Mouse (Mus musculus): ENCODE measurements around the gene Tmem131. TPM values are rescaled to one million over a fixed set of nuclear protein-coding genes. Genes with fewer than 3 reads are reported as not detected.
A peak's percentile ranks its signal among the peaks of the same experiment; 100 is the strongest.
"Not testable (repeated sequence)": the region's sequence is repeated elsewhere in the genome, so short reads cannot be mapped to it uniquely, and the experiment has no call there.

Gene Tmem131
- total RNA-seq, 1 experiment from 2014 or later: 48.1 TPM

DNA sequence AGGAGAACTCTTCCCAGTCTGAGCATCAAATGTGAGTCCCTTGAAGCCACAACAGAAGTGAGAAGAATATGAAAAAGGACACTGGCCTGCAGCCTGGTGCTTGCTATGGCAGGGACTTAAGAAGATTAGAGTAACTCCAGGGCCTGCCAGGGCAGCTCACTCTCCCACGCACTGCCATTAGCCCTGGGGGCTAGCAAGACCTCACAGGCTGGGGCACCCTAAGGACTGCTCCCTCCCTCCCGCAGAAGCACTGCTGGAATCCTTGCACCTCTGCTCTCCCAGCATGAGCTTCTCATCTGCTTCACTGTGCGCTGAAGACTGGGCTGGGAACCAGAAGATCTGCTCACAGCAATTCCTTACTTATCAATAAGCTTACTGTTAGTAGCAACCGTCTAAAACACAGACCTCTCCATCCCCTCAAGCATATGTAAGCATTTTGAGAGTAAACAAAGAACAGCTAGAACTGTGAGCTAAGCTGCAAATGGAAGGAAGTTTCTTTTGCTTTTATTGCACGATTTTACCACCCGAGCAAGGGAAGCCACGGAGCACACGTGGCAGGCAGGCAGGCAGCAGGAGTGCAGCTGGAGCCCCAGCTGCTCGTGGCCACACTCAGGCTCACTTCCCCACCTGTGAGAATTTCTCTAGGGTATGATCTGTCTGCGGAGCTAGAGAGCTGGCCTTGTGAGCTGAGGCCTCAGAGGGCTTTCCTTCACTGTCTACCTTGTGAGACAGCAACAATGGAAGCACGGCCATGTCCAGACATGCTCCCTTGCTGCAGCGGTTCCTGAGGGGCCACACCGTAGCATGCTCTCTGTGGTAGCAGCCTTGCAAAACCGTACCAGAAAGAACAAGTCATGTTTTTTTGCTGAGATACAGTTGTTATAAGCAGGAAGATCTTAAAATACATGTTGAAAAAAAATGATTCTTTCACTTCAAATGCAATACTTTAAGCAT, 112.3 kb downstream of the Tmem131 start:
- no peak for DNase-seq

DNA sequence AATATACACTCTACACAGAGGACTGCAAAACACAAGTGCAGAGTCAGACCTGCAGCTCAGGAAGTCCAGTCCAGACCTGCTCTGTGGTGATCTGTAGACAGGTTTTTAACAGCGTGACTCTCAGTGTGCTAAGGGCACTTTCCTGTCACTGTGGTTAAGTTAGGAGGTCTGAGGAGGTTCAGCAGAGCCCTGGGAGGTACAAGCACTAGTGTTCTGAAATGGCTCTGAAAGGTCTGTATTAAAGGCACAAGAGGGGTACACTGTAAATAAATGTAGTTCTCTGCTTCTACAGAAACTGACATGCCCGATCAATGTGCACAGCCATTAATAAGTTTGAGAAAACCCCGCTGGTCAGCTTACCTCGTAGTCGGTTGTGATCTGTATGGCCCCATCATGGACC, 119.1 kb downstream of the Tmem131 start:
- DNase-seq: no peak

DNA sequence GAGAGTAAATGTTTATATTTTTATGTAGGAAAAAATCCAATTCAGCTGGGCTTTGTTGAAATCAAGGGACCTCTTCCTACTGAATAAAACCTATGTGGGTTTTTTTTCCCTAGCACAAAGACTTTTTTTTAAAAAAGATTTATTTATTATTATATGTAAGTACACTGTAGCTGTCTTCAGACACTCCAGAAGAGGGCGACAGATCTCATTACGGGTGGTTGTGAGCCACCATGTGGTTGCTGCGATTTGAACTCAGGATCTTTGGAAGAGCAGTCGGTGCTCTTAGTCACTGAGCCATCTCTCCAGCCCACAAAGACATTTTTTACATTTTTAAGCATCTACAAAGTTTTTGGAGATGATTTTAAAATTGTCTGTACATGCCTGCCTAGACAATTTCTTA, 121.5 kb downstream of the Tmem131 start:
- not testable (repeated sequence) for DNase-seq

DNA sequence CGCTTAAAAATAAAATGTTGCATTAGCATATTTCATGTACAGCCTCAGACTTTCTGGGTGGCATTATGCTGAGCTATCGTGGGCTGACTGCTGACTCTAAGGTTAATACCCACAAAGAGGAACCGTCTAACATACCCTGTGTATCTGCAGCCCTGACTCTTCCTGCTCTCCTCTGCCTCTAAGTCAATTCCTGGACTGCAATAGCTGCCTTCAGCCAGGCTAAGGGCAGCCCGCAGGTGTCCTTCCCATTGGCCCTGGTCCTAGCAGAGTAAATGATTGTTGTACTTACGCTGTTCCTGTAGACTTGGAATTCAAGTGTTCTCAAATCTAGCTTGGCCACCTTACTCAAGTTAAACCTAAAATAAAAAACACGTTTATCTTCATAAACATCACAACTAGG, 128.3 kb downstream of the Tmem131 start:
- no peak for DNase-seq

DNA sequence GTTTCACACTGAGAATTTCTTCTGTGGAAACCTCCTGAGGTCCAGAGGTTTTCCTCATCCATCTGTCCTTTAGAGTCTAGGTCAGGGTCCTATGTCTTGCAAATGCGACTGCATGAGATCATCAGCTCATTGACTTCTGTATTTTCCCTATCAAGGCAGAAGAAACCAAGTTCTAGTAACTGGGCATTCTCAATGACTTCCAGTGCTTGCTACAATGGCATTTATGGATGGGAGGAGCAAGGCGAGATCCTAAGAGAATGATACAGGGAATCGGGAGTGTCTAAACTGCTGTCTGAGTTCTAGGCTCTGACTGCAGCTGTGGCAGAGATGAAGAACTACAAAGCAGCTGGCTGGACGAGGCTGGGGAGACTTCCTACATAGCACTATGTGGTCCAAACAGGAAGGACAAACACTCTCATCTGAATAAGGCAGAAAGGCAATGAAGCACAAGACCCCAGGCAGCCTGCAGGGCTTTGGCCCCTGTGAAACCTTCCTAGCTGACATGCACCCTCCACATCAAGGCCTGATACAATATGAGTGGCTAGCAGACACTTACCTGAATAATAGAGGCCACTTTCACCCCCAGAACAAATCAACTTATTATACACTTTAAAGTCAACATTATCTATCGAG, 129.1 kb downstream of the Tmem131 start:
- DNase-seq: no peak

DNA sequence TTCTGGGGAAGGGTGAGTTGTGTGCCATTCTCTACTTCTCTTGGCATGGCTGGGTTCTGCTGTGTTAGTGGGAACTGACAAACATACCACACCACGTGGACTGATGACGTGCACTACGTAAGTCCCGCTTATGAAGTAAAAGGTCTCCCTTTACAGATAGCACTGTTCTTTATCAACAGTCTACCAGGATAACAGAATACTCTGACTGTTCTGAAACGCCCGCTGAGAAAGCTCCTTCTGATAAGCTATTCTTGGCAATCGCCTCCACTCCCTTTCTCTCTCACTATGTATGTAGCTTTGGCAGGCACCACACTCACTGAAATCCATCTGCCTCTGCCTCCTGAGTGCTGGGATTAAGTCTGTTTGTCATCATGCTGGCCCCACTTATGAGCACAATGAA, 130.1 kb downstream of the Tmem131 start:
- no peak for DNase-seq

DNA sequence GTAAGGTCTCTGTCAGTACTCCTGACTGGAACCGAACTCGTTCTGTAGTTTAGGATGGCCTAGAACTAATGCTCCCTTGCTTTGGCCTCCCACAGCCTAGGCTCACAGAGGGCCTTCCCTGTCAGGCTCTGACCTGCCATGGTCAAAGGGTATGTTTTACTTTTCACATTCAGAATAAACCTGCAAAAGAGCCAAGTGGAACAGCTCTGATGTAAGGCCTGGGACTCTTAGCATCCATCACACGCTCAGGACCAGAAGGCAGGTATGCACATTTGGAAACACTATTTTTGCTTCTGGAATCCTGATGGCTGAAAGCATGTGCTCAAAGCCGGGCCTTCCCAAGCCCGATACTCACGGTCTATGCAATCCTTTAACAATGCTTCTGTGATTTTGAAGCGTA, 131.7 kb downstream of the Tmem131 start:
- DNase-seq: no peak

DNA sequence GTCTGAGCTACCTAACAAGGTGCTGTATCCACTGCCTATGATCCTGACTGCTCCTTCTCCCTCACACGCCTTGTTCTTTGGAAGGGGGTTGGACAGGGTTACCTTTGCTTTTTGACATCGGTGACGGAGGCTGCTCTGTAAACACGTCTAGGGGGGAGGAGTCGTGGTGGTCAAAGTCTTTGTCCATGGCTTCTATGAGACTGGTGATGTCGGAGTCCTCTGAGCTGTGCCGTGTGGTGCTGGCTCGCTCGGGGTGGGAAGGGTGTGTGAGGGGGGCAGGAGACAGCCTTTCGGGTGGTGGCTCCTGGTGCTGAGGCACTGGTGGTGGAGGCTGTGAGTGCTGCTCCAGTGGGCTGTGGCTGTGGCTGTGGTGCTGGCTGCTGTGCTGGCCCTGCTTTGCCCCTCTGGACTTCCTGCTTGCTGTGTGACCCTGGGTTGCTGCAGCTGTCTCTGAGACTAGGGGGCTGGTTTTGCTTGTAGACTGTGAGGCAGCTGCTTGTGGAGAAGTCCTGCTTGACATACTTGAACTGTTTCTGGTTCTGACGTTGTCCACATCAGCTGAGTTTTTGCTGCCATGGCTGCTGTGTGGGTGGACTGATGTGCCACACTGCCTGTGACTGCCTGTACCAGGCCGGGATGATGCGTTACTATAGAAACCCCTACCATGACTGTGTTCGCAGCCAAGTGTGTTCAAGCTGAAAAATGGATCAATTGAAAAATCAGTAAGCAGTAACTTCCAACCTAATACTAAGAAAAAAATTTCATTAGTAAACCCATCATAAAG, 135.5 kb downstream of the Tmem131 start:
- no peak for DNase-seq

DNA sequence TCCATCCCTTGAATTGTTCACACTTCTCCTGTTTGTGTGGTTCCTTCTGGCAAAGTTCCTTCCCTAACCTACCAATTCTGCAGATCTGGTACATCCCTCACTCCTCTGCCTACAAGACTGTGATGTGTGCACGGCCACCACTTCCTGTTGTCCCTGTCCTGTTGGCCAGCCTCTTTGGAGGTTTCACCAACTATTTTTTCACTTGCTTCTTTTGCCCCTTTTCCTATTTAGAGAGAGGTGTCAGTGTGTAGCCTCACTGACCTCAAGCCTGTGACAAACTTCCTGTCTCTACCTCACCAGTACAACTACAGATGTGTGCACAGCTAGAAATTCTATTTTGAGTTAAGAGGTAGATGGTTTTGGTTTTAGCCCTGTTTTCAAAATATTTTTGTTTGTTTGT, 136.4 kb downstream of the Tmem131 start:
- no peak for DNase-seq

DNA sequence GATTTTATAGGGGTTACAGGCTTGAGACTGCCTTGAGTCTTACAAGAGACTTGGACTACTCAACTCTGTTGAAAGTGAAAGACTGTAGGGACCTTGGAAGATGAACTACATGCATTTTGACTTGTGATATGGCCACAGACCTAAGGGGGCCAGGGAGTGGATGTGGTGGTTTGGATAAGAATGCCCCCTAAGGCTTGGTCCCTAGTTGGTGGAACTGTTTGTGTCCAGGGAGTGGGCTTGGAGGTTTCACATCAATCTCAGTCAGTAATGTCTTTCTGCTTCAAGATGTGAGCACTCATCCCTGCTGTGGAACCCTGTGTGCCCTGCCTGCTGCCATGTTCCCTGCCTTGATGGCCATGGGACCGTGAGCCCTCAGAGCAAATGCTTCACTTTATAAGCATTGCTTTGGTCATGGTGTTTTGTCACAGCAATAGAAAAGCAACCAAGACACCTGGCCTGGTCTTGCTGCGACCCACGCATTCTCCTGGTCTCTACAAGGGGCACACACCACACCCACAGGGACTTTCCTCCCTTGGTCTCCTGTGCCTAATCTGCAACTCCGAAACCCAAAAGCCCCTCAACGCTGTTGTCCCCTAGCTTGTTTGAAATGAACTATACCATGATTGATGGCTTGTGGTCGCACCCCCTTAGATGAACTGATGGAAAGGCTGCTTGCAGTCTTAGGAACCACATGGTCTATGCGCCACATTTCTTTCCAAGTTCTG, 137.1 kb downstream of the Tmem131 start:
- DNase-seq: no peak

DNA sequence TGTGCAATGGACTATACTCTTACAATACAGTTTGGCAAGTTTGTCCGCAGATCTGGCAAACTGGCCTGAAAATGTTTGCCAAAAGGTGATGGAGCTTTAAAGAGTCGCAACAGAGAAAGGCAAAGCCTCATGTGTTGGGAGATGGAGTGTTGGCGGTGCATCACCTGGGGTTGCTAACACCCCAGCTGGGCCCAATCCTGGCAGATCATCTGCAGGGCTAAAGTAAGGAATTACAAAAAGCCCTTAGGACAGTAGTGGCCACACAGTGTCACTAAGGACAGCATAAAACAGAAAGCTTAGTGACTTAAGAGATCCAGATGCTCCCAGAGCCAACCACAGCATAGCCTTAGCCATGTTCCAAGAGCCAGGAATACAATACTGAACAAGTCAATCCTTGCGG, 138.6 kb downstream of the Tmem131 start:
- DNase-seq: no peak

DNA sequence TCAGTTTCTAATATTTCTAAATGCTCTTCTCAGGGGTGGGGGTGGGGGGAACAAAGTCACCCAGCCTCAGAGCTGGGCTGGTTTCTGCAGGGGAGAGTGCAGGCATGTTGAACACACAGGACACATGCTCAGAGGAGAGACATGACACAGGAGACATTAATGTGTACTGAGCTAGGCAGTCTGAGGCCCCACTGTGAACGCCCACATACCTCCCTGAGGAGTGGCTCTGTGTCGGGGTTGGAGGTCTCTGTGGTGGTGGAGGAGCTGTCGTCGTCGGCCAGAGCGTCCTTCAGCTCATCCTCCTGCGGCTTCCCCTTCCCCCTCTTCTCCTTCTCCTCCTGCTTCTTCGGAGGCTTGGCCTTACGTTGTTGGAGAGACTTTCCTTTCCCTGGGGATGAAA, 139.2 kb downstream of the Tmem131 start:
- DNase-seq: no peak

DNA sequence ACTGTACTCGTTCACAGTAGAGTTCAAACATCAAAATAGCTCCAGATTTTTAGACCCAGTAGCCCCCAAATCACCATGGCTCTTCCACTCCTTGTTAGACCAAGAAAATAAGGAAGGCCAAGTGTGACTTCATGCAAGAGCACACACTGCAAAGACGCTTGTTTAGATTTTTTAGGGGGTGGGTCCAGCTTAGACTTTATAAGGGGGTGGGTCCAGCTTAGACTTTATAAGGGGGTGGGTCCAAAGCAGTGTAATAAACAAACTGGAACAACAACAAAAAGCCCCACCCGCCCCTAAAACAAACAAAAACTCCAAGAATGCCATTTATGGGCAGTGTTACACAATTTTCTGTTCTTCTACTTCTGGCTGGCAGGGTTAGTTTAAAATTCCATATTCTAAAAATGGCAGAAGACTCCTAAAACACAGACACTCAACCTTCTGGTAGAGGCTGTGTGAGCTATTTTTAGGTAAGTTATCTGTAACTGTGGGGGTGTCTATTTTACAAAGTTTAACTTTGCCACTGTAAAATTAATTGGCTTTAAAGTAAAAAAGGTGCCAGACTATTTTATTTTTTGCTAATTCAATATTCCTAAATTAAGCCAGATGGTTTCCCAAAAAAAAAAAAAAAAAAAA, 143.0 kb downstream of the Tmem131 start:
- DNase-seq: no peak

DNA sequence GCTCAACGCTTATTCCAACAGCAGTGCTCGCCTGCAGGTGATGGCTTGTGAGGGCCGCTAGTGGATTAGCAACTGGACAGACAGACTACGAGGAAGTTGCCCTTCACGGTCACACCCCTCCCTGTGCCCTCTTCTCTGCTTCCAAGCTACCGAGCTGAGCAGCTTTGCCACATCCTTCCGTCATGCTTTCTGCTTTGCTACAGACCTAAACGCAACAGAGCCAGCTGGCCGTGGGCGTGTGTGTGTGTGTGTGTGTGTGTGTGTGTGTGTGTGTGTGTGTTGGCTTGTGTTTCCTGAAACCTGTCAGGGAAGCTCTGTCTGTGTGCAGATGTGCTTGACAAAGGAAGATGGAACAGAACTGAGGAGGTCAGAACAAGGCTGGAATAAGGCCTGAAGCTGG, 146.0 kb downstream of the Tmem131 start:
- no peak for DNase-seq

DNA sequence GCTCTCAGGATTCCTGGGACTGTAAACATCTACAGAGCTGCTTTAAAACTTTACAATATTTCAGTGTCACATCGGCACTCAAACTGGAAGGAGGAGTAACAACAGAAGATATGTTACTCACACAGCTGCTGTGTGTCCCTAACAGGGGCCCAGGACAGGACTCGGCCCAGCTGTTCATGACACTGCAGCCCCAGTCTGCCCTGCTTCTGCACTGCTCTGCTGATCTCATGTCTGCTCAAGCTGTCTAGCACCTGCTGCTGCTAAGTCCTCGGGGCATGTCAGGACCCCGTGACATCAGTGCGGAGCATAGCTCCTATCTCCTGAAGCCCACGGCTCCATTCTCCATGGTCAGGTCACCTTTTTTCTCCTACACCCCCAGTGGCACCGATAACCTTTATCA, 146.8 kb downstream of the Tmem131 start:
- no peak for DNase-seq

DNA sequence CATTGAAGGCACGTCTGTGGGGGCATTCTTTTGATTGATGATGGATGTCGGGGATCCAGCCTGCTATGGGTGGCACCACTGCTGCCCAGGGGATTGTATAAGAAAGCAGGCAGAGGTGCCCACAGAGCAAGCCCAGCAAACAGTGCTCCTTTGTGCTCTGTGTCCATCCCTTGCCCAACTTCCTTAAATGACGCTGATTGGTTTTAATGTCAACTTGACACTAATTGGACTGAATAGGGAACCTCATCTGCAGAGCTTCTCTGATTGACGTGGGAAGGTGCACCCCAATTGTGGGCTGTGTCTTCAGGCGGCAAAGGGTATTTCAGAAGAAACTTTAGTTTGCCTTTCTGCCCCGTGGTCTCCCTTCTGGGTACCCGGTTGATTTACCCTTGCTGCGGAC, 154.1 kb downstream of the Tmem131 start:
- no peak for DNase-seq

DNA sequence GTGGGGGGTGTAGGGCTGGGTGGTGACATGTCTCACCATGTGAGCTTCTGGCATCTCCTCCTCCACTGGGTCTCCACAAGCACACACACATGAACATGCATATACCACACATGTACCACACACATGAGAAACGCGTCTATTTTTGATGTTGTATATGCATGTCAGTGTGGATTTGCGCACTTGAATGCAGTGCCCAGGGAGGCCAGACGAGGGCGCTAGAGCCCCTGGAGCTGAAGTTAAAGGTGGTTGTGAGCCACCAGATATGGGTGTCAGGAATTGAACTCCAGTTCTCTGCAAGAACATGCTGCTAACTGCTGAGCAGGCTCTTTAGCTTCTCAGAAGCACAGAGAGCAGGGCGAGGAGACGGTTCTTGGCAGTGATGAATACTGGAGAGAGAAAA, 157.1 kb downstream of the Tmem131 start:
- no peak for DNase-seq

DNA sequence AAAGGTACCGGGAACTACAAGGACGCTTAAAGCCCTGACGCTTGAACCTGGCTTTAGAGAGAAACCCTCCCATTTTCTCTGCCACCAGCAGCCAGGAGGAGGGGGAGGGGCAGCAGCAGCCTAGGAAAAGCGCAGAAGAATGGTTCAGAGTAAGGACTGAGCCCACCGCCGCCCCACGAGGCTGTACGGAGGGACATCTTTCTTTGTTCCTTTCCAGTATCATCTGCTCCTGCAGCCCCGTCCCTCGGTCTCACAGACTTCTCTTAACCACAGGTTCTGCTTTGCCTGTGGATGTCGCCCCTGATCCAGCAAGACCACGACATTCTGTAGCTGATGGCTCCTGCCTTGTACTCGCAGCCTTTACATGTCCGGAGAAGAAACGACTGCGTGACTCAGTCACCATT, 158.2 kb downstream of the Tmem131 start:
- peak; percentile 35 for DNase-seq

DNA sequence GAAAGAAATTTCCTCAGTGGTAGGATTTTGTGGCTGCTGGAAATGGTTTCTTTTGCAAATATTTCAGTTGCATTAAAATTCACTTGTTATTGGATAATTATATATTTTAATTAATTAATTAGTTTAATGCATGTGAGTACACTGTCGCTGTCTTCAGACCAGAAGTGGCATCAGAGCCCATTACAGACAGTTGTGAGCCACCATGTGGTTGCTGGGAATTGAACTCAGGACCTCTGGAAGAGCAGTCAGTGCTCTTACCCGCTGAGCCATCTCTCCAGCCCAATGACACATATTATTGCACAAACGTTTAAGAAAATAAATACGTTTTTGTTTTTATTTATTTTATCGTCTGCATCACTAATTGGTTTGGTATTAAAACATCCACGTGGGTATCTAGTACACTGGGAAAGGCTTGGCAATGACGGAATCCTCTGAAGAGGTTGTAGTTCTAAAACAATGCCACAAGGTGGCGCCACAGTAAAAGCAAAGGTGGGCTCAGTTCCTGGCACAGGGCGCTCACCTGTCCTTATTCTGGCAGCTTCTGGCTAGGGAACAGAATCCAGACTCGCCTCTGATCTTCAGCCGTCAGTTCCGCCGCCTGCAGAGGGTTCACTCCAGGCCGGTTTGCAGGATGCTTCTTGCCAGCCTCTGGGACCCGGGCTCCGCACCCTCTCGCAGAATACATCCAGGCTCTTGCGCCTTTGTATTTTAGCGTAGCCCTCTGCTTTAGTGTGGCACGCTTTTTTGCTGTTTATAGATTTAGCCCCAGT, 158.9 kb downstream of the Tmem131 start:
- peak; percentile 70 for DNase-seq

DNA sequence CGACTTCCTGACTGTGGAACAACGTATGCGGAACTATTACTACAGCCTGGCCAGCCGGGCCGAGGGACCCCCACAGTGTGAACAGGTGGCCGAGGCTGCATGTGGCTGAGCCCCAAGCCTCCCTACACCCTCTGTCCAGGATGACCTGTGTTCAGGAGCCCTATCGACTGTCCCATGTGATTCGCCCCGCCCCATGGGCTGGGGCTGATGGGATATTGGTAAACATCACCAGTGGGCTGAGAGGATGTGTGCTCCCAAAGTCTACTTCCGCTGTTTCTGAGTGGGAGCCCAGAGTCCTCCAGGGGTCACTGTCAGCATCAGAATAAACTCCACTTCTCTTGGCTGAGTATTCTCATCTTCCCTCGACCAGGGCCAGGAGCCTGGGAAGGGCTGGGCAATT, 161.0 kb downstream of the Tmem131 start:
- no peak for DNase-seq

DNA sequence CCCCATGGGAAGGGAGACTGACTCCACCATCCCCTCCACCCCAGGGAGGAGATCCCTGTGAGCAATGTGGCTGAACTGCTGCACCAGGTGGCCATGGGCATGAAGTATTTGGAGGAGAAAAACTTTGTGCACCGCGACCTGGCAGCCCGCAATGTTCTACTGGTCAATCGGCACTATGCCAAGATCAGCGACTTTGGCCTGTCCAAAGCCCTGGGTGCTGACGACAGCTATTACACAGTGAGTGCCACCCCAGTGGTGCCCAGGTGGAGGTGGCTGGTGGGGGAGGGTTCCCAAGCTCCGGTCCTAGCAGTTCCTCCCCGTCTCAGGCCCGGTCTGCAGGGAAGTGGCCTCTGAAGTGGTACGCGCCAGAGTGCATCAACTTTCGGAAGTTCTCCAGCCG, 162.7 kb downstream of the Tmem131 start:
- no peak for DNase-seq
